ENCODE assay signal across 8 mouse cellular contexts in the genomic region with DNA sequence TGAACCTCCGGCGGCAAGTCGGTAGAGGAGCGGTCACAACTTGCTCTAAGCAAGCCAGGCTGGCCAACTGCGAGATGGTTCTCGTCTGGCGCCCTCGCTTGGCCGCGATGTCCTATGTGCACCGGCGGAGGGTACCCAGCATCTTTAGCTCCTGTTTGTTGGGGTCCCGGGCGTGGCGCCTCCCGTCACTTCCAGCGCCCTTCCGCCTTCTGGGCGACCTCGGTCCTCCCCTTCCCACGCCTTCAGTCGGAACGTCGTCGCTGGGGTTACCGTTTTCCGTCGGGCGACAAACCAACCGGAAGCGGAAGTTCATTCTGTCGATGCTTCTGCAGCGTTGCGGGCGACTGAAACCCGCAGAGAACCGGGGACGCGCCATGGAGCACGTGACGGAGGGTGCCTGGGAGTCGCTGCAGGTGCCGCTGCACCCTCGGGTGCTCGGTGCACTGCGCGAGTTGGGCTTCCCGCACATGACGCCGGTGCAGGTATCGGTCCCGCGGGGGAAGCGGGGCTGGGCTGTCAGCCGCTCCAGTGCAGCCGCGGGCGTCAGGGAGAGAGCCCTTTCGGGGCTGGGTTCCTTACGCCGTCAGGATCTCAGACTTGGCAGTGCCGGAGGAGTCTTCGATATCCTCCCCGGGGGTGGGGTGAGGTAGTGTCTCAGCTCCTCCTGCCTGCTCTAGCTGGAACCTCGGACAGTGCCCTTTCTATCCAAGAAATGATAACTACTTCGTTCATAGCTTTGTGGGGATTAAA. TPM values are rescaled to one million over a fixed set of nuclear protein-coding genes. Genes with fewer than 3 reads are reported as not detected.
A peak's percentile ranks its signal among the peaks of the same experiment; 100 is the strongest.
DNase-seq lines count a peak whose midpoint lies in the region; ATAC-seq lines count a peak whose summit lies in the region.

TSS of gene Ddx55 (plus strand) at position 307 of the 750 bp plus-strand sequence.

- no peaks in the 10 kb centered on the region; the same call in 1 of the 2 replicates for H3K4me1 ChIP-seq in brown adipose tissue, adult 24 weeks (ENCODE audit: control insufficient read depth, insufficient read depth, insufficient read length, low read length)
- H3K4me1 ChIP-seq in heart, embryonic 14.5 days (ENCODE audit: control insufficient read depth in 2 of 2, insufficient read depth in 2 of 2, low read length in 2 of 2): peaks cover 0 to 10% of the 10 kb centered on the region in 2 experiments; a peak in 2 of 4 replicates
- H3K4me1 ChIP-seq in liver, embryonic 15.5 days (replicated peaks): peaks cover 21% of the 10 kb centered on the region
- peaks cover 14% of the 10 kb centered on the region for H3K4me1 ChIP-seq in neural tube, embryonic 12.5 days

- peaks cover 55% of the 10 kb centered on the region for H3K36me3 ChIP-seq in heart, embryonic 14.5 days (ENCODE audit: control insufficient read depth, insufficient read depth, low read length)
- peaks cover 48% of the 10 kb centered on the region for H3K36me3 ChIP-seq in liver, embryonic 15.5 days (replicated peaks)
- H3K36me3 ChIP-seq in neural tube, embryonic 12.5 days: peaks cover 42% of the 10 kb centered on the region

- WGBS in heart, embryonic 14.5 days: under 1% methylated on average over 66 of the region's 66 CpGs
- under 1% methylated on average over 66 of the region's 66 CpGs for WGBS in liver, embryonic 15.5 days (ENCODE audit: insufficient replicate concordance)
- WGBS in neural tube, embryonic 12.5 days: under 1% methylated on average over 66 of the region's 66 CpGs

- peak within 1 kb of the TSS; percentile 61 for H3K27ac ChIP-seq in brown adipose tissue, adult 24 weeks (replicated peaks; ENCODE audit: low read depth, low read length)
- H3K27ac ChIP-seq in heart, embryonic 14.5 days (replicated peaks in 1 of 2; ENCODE audit: control insufficient read depth in 1 of 2, insufficient read depth in 1 of 2, low read depth in 2 of 2, low read length in 2 of 2): peak within 1 kb of the TSS; percentile 61 to 82
- peak within 1 kb of the TSS; percentile 77 for H3K27ac ChIP-seq in liver, embryonic 15.5 days (replicated peaks)
- H3K27ac ChIP-seq in neural tube, embryonic 12.5 days: peak within 1 kb of the TSS; percentile 20

- H3K27me3 ChIP-seq in heart, embryonic 14.5 days (ENCODE audit: control insufficient read depth, insufficient read depth, low read length): no peaks in the 10 kb centered on the region
- no peaks in the 10 kb centered on the region for H3K27me3 ChIP-seq in liver, embryonic 15.5 days
- no peaks in the 10 kb centered on the region for H3K27me3 ChIP-seq in neural tube, embryonic 12.5 days (replicated peaks)

- H3K4me3 ChIP-seq in brown adipose tissue, adult 24 weeks (ENCODE audit: insufficient read depth, low read depth, low read length): peak within 1 kb of the TSS; percentile 98
- peak within 1 kb of the TSS; percentile 65 to 74 for H3K4me3 ChIP-seq in heart, embryonic 14.5 days (ENCODE audit: control insufficient read depth in 1 of 2, insufficient read depth in 1 of 2, low read depth in 1 of 2, low read length in 2 of 2)
- peak within 1 kb of the TSS; percentile 75 for H3K4me3 ChIP-seq in liver, embryonic 15.5 days (replicated peaks)
- peak within 1 kb of the TSS; percentile 68 for H3K4me3 ChIP-seq in neural tube, embryonic 12.5 days

- peak; percentile 97 for ATAC-seq in CD4-positive, CD25-positive, alpha-beta regulatory T cell, adult 4 months
- peak; percentile 83 for ATAC-seq in heart, embryonic 14.5 days (ENCODE audit: insufficient number of reproducible peaks, insufficient read depth, low FRiP score, low read depth)
- ATAC-seq in liver, embryonic 15.5 days (ENCODE audit: insufficient read depth): peak; percentile 84
- peak; percentile 86 for ATAC-seq in neural tube, embryonic 12.5 days (ENCODE audit: low FRiP score, low read depth)

- DNase-seq in fibroblast of lung, adult 2 months (ENCODE audit: low read depth): peak; percentile 76
- DNase-seq in kidney, postnatal 14 days: peak; percentile 91
- peak; percentile 94 for DNase-seq in telencephalon, adult 2 months (ENCODE audit: low read depth, low spot score)

- H3K4me2 ChIP-seq in heart, embryonic 14.5 days (ENCODE audit: low read length): peak within 1 kb of the TSS; percentile 82
- H3K4me2 ChIP-seq in liver, embryonic 15.5 days: peak within 1 kb of the TSS; percentile 82
- peak within 1 kb of the TSS; percentile 80 for H3K4me2 ChIP-seq in neural tube, embryonic 12.5 days (replicated peaks)

- peak within 1 kb of the TSS; percentile 70 for H3K9ac ChIP-seq in heart, embryonic 14.5 days (ENCODE audit: low read length)
- peak within 1 kb of the TSS; percentile 75 for H3K9ac ChIP-seq in liver, embryonic 15.5 days
- peak within 1 kb of the TSS; percentile 70 for H3K9ac ChIP-seq in neural tube, embryonic 12.5 days

- no peaks in the 10 kb centered on the region for H3K9me3 ChIP-seq in heart, embryonic 14.5 days (ENCODE audit: control insufficient read depth, low read length)
- H3K9me3 ChIP-seq in liver, embryonic 15.5 days (replicated peaks): no peaks in the 10 kb centered on the region
- no peaks in the 10 kb centered on the region for H3K9me3 ChIP-seq in neural tube, embryonic 12.5 days

RNA-seq across cellular contexts. Expression of gene Ddx55, which starts in this region (rescaled TPM):
- polyA plus RNA-seq in CD4-positive, CD25-positive, alpha-beta regulatory T cell, adult 4 months (2017; shearing (Covaris generic)): 10 to 100 TPM; 17.2 to 22.9 TPM
- polyA plus RNA-seq in brown adipose tissue, adult 24 weeks (2012; ENCODE audit: insufficient read depth, insufficient read length, missing spikeins): 2.1 and 3.7 TPM in 2 replicates
- polyA plus RNA-seq in heart, embryonic 14.5 days (2014; fragmentation: Nextera tagmentation; extraction: Ambion mirVana): 6.5 and 8.3 TPM in 2 replicates
- polyA plus RNA-seq in liver, embryonic 15.5 days (2015; fragmentation: Nextera tagmentation; extraction: Ambion mirVana): 5.1 and 5.8 TPM in 2 replicates
- polyA plus RNA-seq in neural tube, embryonic 12.5 days (2016; fragmentation: Nextera tagmentation; extraction: Ambion mirVana): 21.9 and 22.0 TPM in 2 replicates

Comparison
In these comparisons a context has a peak if more than half of its experiments do, and no peak if none do; other contexts are left out.
1. Peak in every context shown above with its lines: DNase-seq, ATAC-seq, H3K4me3 ChIP-seq and H3K27ac ChIP-seq.
2. H3K27ac ChIP-seq: peak in every context shown above with its lines; median percentile 77 in liver, embryonic 15.5 days; 72 in heart, embryonic 14.5 days; 61 in brown adipose tissue, adult 24 weeks; 20 in neural tube, embryonic 12.5 days.